Mouse (Mus musculus) MEL (cell line): Measurements from ENCODE around the gene Trmt112. TPM values are rescaled to one million over a fixed set of nuclear protein-coding genes. Genes with fewer than 3 reads are reported as not detected.

Experiments
- DNase-seq: peaks from one replicate; pipeline ENCODE4 v3.0.0; 2011; ENCODE audit warnings: low read depth, low spot score
- H3K27ac ChIP-seq: 2 replicates; pipeline ENCODE4 v1.5.1; 2012; ENCODE audit warnings: low read depth, mild to moderate bottlenecking, control low read depth, low read length, moderate library complexity; ENCODE audit not compliant: control insufficient read depth
- H3K27me3 ChIP-seq, 2 experiments: fragments of 150-350 bp in 1 of 2; sonication (generic) in 1 of 2; 2 replicates each; pipeline ENCODE4 v1.6.1; 2012; ENCODE audit warnings: low read length in 2 of 2, mild to moderate bottlenecking in 2 of 2, improper control_type of control experiment in 1 of 2, moderate library complexity in 1 of 2; ENCODE audit not compliant: insufficient read depth in 2 of 2, control insufficient read depth in 1 of 2
- H3K36me3 ChIP-seq, 2 experiments: 2 replicates each; pipeline ENCODE4 v1.6.1; 2012 to 2014; ENCODE audit warnings: low read length in 2 of 2, improper control_type of control experiment in 1 of 2, inconsistent platforms in 1 of 2, mild to moderate bottlenecking in 1 of 2; ENCODE audit not compliant: insufficient read depth in 2 of 2, control insufficient read depth in 1 of 2
- H3K4me1 ChIP-seq, 2 experiments: fragments of 150-350 bp in 1 of 2; sonication (generic) in 1 of 2; 2 replicates each; pipeline ENCODE4 v1.6.1; 2012; ENCODE audit warnings: low read length in 2 of 2, improper control_type of control experiment in 1 of 2, mild to moderate bottlenecking in 1 of 2; ENCODE audit not compliant: insufficient read depth in 2 of 2, control insufficient read depth in 1 of 2
- H3K4me3 ChIP-seq, 2 experiments: fragments of 150-350 bp in 1 of 2; sonication (generic) in 1 of 2; 2 replicates each; pipeline ENCODE4 v1.5.1; 2012; ENCODE audit warnings: low read depth in 2 of 2, low read length in 2 of 2, mild to moderate bottlenecking in 2 of 2, moderate library complexity in 2 of 2, control low read depth in 1 of 2, improper control_type of control experiment in 1 of 2; ENCODE audit not compliant: control insufficient read depth in 1 of 2, insufficient read depth in 1 of 2
- H3K79me2 ChIP-seq: 2 replicates; pipeline ENCODE4 v1.6.1; 2012; ENCODE audit warnings: mild to moderate bottlenecking, low read length, moderate library complexity; ENCODE audit not compliant: control insufficient read depth, poor library complexity, insufficient read depth
- H3K9ac ChIP-seq: 2 replicates; pipeline ENCODE4 v1.6.1; 2012; ENCODE audit warnings: low read depth, mild to moderate bottlenecking, control low read depth, low read length, moderate library complexity; ENCODE audit not compliant: control insufficient read depth, poor library complexity, severe bottlenecking
- H3K9me3 ChIP-seq: fragments of 150-350 bp; sonication (generic); replicated peaks from 2 replicates; pipeline ENCODE4 v1.6.1; 2012; ENCODE audit warnings: mild to moderate bottlenecking, low read length, improper control_type of control experiment, moderate library complexity; ENCODE audit not compliant: insufficient read depth
- CHD2 ChIP-seq: IDR thresholded peaks from 2 replicates; pipeline ENCODE4 v1.6.1; 2011; ENCODE audit warnings: low read length, improper control_type of control experiment
- CTCF ChIP-seq, 3 experiments: IDR thresholded peaks in 2 of 3; conservative IDR thresholded peaks in 1 of 3; 2 replicates each; pipeline ENCODE4 v1.5.1; 2011 to 2012; ENCODE audit warnings: low read length in 3 of 3, low read depth in 2 of 3, mild to moderate bottlenecking in 2 of 3, improper control_type of control experiment in 1 of 3, inconsistent platforms in 1 of 3, mixed read lengths in 1 of 3, moderate library complexity in 1 of 3; ENCODE audit not compliant: control insufficient read depth in 1 of 3, insufficient read depth in 1 of 3, poor library complexity in 1 of 3, severe bottlenecking in 1 of 3
- ETS1 ChIP-seq: IDR thresholded peaks from 2 replicates; pipeline ENCODE4 v1.6.1; 2012; ENCODE audit warnings: low read depth, mild to moderate bottlenecking, inconsistent platforms, low read length, improper control_type of control experiment, moderate library complexity
- GATA1 ChIP-seq: IDR thresholded peaks from 2 replicates; pipeline ENCODE4 v1.6.1; 2011; ENCODE audit warnings: low read depth, low read length, improper control_type of control experiment
- HCFC1 ChIP-seq: IDR thresholded peaks from 2 replicates; pipeline ENCODE4 v1.6.1; 2012; ENCODE audit warnings: low read depth, mild to moderate bottlenecking, inconsistent platforms, low read length, improper control_type of control experiment, moderate library complexity
- MAFK ChIP-seq: IDR thresholded peaks from 2 replicates; pipeline ENCODE4 v1.6.1; 2011; ENCODE audit warnings: low read depth, mild to moderate bottlenecking, low read length, improper control_type of control experiment, borderline replicate concordance
- MAX ChIP-seq: IDR thresholded peaks from 2 replicates; pipeline ENCODE4 v1.6.1; 2011; ENCODE audit warnings: low read length, improper control_type of control experiment
- MAZ ChIP-seq: IDR thresholded peaks from 2 replicates; pipeline ENCODE4 v1.6.1; 2012; ENCODE audit warnings: low read depth, mild to moderate bottlenecking, inconsistent platforms, low read length, improper control_type of control experiment
- MYC ChIP-seq: IDR thresholded peaks from 2 replicates; pipeline ENCODE4 v1.6.1; 2011; ENCODE audit warnings: low read depth, mild to moderate bottlenecking, low read length, improper control_type of control experiment, moderate library complexity
- NRF1 ChIP-seq: IDR thresholded peaks from 2 replicates; pipeline ENCODE4 v1.6.1; 2014; ENCODE audit warnings: low read depth, mild to moderate bottlenecking, inconsistent platforms, low read length, improper control_type of control experiment, moderate library complexity; ENCODE audit not compliant: poor library complexity, insufficient read depth, severe bottlenecking
- POLR2AphosphoS5 ChIP-seq: IDR thresholded peaks from 2 replicates; pipeline ENCODE4 v1.6.1; 2012; ENCODE audit warnings: low read depth, borderline replicate concordance, mild to moderate bottlenecking, inconsistent platforms, low read length, moderate library complexity, mixed read lengths
- RAD21 ChIP-seq: IDR thresholded peaks from 2 replicates; pipeline ENCODE4 v1.6.1; 2011; ENCODE audit warnings: mild to moderate bottlenecking, low read depth, low read length, improper control_type of control experiment
- RCOR1 ChIP-seq: IDR thresholded peaks from 2 replicates; pipeline ENCODE4 v1.6.1; 2012; ENCODE audit warnings: low read depth, mild to moderate bottlenecking, inconsistent platforms, low read length, improper control_type of control experiment
- TAL1 ChIP-seq: IDR thresholded peaks from 2 replicates; pipeline ENCODE4 v1.6.1; 2012; ENCODE audit warnings: mild to moderate bottlenecking, inconsistent platforms, low read length, moderate library complexity, mixed read lengths
- UBTF ChIP-seq: IDR thresholded peaks from 2 replicates; pipeline ENCODE4 v1.6.1; 2012; ENCODE audit warnings: low read depth, mild to moderate bottlenecking, inconsistent platforms, low read length, improper control_type of control experiment, moderate library complexity, borderline replicate concordance; ENCODE audit not compliant: insufficient read depth
- USF2 ChIP-seq, 2 experiments: IDR thresholded peaks; 2 replicates each; pipeline ENCODE4 v1.6.1; 2011 to 2012; ENCODE audit warnings: improper control_type of control experiment in 2 of 2, low read length in 2 of 2, borderline replicate concordance in 1 of 2, inconsistent platforms in 1 of 2, low read depth in 1 of 2, mild to moderate bottlenecking in 1 of 2; ENCODE audit not compliant: insufficient read depth in 1 of 2
- polyA plus RNA-seq, 2 experiments: library from polyadenylated mRNA; stranded (reverse) in 1 of 2; unstranded in 1 of 2; fragments of >175 nt in 1 of 2; fragments of >200 nt in 1 of 2; gene quantifications; 2 replicates each; pipeline versions ENCODE4 v1.2.1 to v1.2.4; 2012; ENCODE audit warnings: low replicate concordance in 2 of 2, low read depth in 1 of 2; ENCODE audit not compliant: insufficient read length in 2 of 2, insufficient read depth in 1 of 2, missing spikeins in 1 of 2
- total RNA-seq: library from RNA; depleted of rRNA; stranded (reverse); fragments of 300-350 nt; gene quantifications from 2 replicates; pipeline ENCODE4 v1.2.3, GENCODE M21; 2012

Trmt112 gene
- total and polyA plus RNA-seq, 3 experiments = 294 to 319 TPM; not detected in 1

- TF ChIP-seq NRF1 (no peak), MAZ (no peak), RAD21 (no peak), HCFC1 (no peak), ETS1 (no peak), MAFK (no peak), UBTF (no peak), USF2 (IDR thresholded peaks at IDR 0.05; ENCODE audit: borderline replicate concordance in 1 of 2, insufficient read depth in 1 of 2, low read depth in 1 of 2, low read length in 2 of 2) (no peak), MYC (no peak)
- H3K9ac ChIP-seq = no peak overlapping the region
- H3K9me3 ChIP-seq = no peaks in the 10 kb centered on the region
- no peak overlapping the region for H3K4me3 ChIP-seq
- H3K79me2 ChIP-seq = no peaks in the 10 kb centered on the region
- no peaks in the 10 kb centered on the region for H3K36me3 ChIP-seq
- no peak overlapping the region for H3K27ac ChIP-seq
- no peaks in the 10 kb centered on the region for H3K27me3 ChIP-seq
- 0 out of 4 replicates have a peak, but pooled peaks cover 0 to 3% of the 10 kb centered on the region in 2 experiments for H3K4me1 ChIP-seq
- DNase-seq = no peak
Observed at GRCm38 (mm10) chr19:6928080-6928479, 18.6 kb downstream of the Trmt112 start.

DNA sequence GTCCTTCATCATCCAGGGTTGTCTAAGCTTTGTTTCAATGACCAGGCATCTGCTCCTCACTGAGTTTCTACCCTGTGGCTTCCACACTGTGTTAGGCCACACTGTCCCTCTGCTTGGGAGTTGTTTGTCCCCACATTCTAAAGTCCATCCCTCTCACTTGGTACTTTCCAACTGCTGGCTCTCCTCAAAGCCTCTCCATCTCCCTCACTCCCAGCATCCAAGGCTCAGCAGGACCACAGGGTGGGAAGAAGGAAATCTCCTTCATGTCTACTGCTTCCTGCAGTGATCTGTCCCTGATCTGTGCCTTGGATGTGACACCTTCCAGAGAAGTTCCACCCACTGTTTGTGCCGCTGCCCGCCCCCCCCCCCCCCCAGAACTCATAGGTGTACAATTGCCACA lies 21.5 kb downstream of the Trmt112 start:
- H3K9ac ChIP-seq = no peak overlapping the region
- H3K4me1 ChIP-seq = no peaks in the 10 kb centered on the region
- no peak overlapping the region for H3K4me3 ChIP-seq
- H3K36me3 ChIP-seq = no peaks in the 10 kb centered on the region
- H3K79me2 ChIP-seq = no peaks in the 10 kb centered on the region
- H3K27ac ChIP-seq = no peak overlapping the region
- H3K27me3 ChIP-seq = no peaks in the 10 kb centered on the region
- no peak for DNase-seq
- no peak for TF ChIP-seq MAFK
- no peak for TF ChIP-seq GATA1
- no peak for TF ChIP-seq CTCF (IDR thresholded peaks at IDR 0.05 in 2 of 3, conservative IDR thresholded peaks at IDR 0.05 in 1 of 3; ENCODE audit: control insufficient read depth in 1 of 3, insufficient read depth in 1 of 3, low read depth in 2 of 3, low read length in 3 of 3, poor library complexity in 1 of 3, severe bottlenecking in 1 of 3)
- TF ChIP-seq MAX = no peak
- no peak for TF ChIP-seq CHD2
- TF ChIP-seq USF2 (IDR thresholded peaks at IDR 0.05; ENCODE audit: borderline replicate concordance in 1 of 2, insufficient read depth in 1 of 2, low read depth in 1 of 2, low read length in 2 of 2) = no peak
- no peak for TF ChIP-seq HCFC1
- TF ChIP-seq RAD21 = no peak
- H3K9me3 ChIP-seq = no peaks in the 10 kb centered on the region

DNA sequence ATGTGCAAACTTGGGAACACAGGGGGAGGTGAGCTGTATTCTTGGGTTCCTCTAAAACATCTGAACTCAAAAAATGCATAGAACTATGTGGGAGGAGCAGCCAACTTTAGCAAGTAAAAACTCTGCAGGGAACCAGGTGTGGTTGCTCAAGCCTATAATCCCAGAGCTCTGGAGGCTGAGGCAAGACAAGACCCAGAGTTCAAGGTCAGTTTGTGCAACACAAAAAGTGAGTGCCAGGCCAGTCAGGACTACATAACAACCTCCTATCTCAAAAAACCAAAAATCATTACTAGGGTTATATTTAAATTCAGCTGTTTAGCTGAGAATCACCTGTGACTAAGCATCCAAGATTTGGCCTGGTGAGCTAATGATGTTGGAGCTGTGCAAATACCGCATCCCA lies 22.5 kb downstream of the Trmt112 start:
- Histone ChIP-seq H3K4me3 (no peak overlapping the region), H3K4me1 (no peaks in the 10 kb centered on the region), H3K79me2 (no peaks in the 10 kb centered on the region), H3K27me3 (no peaks in the 10 kb centered on the region), H3K9ac (no peak overlapping the region), H3K9me3 (no peaks in the 10 kb centered on the region), H3K36me3 (no peaks in the 10 kb centered on the region), H3K27ac (no peak overlapping the region)
- TF ChIP-seq NRF1 (no peak), TAL1 (no peak), RCOR1 (no peak), POLR2AphosphoS5 (no peak)
- TF ChIP-seq, all 39 proteins: peak for 0
- DNase-seq = no peak
